Mouse (Mus musculus): ENCODE measurements around the gene Ndufaf3. TPM values are rescaled to one million over a fixed set of nuclear protein-coding genes. Genes with fewer than 3 reads are reported as not detected.
"Not testable (repeated sequence)": the region's sequence is repeated elsewhere in the genome, so short reads cannot be mapped to it uniquely, and the experiment has no call there.

Ndufaf3 gene
- 19.5 and 25.5 TPM in 2 replicates for polyA plus RNA-seq (2011; ENCODE audit: insufficient read length, low read depth, missing spikeins)

DNA sequence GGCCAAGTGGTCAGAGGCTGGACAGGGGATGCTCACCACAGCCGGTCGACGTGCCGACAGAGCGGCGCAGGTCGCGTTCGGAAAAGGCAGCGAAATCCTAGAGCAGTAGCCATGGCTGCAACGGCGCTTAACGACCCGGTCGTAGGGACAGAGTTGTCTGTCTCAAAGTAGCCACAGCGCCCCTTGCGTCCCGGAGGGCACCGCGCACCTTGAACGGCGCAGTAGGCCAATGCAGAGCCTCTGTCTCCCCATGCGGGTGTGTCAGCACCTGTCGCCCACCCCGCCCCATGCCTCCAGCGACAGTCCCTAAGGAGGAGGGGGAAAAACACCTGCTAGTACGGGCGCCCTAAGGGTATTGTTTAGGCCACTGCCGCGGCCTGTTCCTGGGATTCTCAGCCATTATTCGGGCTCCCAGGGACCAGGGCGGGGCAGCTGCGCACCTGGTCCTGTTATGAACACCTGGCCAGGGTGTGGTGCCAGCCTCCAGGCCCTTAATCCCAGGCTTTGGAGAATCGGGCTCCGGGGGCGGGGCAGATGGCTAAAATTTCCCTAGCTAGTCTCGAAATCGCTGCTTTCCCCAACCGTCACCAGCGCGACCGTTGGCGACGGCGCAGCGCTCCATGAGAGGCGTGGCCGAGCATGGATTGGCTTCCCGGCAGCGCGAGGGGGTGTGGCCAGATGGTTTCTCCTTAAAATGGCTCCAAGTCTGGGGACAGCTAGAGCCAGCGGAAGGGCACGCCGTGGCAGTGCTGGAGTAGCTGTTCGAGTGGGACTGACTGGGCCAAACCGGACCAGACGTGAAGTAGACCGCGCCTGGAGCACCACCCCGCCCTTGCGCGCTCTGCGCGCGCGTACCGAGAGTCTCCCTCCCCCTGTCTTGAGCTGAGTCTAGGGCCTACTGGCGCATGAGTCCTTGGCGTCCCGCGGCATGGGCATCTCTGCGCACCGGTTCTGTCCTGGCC is at the start of gene Ndufaf3:
TSS of gene Ndufaf3 (minus strand) at position 620 of the 962 bp plus-strand sequence.
- H3K4me3 ChIP-seq (ENCODE audit: insufficient read depth, low read length) = peak within 1 kb of the TSS; percentile 64
- TF ChIP-seq CTCF (IDR thresholded peaks at IDR 0.05; ENCODE audit: borderline replicate concordance, insufficient read depth, low read length) (peak; percentile 95), POLR2A (IDR thresholded peaks at IDR 0.05; ENCODE audit: low read depth, low read length) (peak; percentile 100)
- H3K27ac ChIP-seq (ENCODE audit: insufficient read depth, low read length) = peak within 1 kb of the TSS; percentile 69
- H3K4me1 ChIP-seq (ENCODE audit: control insufficient read depth, insufficient read depth, low read length) = peaks cover 4% of the 10 kb centered on the region; the same call in 1 of the 2 replicates

DNA sequence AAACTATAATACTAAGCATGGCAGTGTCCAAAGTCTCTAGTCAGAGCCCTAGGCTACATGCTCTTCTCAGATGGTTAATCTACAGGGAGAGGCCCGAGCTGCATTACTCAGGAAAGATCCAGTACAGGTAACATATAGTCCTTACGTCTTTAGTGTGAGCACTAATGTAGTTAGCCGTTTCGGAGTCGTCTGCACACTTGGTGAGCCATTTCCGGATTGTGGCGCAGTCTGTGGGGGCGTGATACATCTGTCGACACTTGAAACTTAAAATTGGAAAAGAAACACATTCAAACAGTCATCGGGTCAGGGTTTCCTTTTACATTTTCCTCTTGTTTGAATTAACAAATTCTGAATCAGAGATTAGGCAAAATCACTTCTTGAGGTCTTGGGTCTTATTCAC is 44.3 kb upstream of the Ndufaf3 start:
- TF ChIP-seq CTCF (IDR thresholded peaks at IDR 0.05; ENCODE audit: borderline replicate concordance, insufficient read depth, low read length) (no peak), POLR2A (IDR thresholded peaks at IDR 0.05; ENCODE audit: low read depth, low read length) (no peak)
- Histone ChIP-seq H3K4me1 (ENCODE audit: control insufficient read depth, insufficient read depth, low read length) (no peaks in the 10 kb centered on the region), H3K27ac (ENCODE audit: insufficient read depth, low read length) (no peak overlapping the region), H3K4me3 (ENCODE audit: insufficient read depth, low read length) (no peak overlapping the region)

DNA sequence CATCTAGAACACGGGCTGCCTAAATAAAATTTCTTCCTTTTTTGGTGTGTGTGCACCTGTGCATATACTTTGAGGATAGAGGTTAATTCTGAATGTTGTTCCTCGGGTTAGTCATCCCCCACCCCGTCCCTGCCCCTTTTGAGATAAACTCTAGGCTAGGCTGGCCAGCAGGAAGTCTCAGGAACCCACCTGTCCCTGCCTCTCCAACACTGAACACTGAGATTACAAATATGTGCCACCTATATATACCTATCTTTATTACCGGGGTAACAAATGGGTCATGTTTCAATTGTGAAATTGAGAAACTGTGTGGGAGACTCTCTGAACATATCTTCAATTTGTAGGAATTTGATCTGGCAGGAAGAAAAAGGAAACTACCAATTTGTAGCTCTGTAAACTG is 41.7 kb upstream of the Ndufaf3 start:
- no peak overlapping the region for H3K4me3 ChIP-seq (ENCODE audit: insufficient read depth, low read length)
- no peak for TF ChIP-seq CTCF (IDR thresholded peaks at IDR 0.05; ENCODE audit: borderline replicate concordance, insufficient read depth, low read length)
- TF ChIP-seq POLR2A (IDR thresholded peaks at IDR 0.05; ENCODE audit: low read depth, low read length) = no peak

DNA sequence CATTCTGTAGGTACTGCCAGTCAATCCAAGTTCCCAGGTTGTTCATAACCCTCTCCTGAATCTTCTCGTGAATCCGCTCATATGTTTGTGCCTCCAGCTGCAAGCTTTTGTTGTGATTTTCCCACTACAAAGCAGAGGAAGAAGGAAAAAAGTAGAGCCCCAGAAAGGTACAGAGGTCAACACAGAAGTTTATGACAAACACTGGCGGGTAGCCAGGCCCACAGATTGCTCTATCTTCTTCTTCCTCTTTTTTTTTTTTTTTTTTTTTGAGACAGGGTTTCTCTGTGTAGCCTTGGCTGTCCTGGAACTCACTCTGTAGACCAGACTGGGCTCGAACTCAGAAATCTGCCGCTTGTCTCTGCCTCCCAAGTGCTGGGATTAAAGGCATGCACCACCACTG is 40.7 kb upstream of the Ndufaf3 start:
- H3K4me3 ChIP-seq (ENCODE audit: insufficient read depth, low read length); H3K4me1 ChIP-seq (ENCODE audit: control insufficient read depth, insufficient read depth, low read length); H3K27ac ChIP-seq (ENCODE audit: insufficient read depth, low read length): not testable (repeated sequence)

More for the DNA sequence above, 41.7 kb upstream of the Ndufaf3 start:
- Histone ChIP-seq H3K27ac (ENCODE audit: insufficient read depth, low read length) (no peak overlapping the region), H3K4me1 (ENCODE audit: control insufficient read depth, insufficient read depth, low read length) (no peaks in the 10 kb centered on the region)

DNA sequence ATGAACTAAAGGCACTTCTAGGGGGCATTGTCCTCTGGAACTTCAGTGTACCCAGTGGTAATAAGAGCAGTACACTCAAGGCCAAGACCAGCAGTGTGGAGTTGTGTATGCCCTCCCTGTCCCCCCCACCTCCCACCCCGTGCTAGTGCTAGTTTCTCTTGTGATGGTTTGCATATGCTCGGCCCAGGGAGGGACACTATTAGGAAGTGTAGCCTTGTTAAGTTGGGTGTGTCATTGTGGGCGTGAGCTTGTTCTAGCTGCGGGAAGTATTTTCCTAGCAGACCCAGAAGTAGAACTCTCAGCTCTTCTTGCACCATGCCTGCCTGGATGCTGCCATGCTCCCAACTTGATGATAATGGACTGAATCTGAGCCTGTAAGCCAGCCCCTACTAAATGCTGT is 34.8 kb upstream of the Ndufaf3 start:
- Histone ChIP-seq H3K27ac (ENCODE audit: insufficient read depth, low read length) (no peak overlapping the region), H3K4me3 (ENCODE audit: insufficient read depth, low read length) (no peak overlapping the region), H3K4me1 (ENCODE audit: control insufficient read depth, insufficient read depth, low read length) (no peaks in the 10 kb centered on the region)
- TF ChIP-seq CTCF (IDR thresholded peaks at IDR 0.05; ENCODE audit: borderline replicate concordance, insufficient read depth, low read length) = no peak
- TF ChIP-seq POLR2A (IDR thresholded peaks at IDR 0.05; ENCODE audit: low read depth, low read length) = no peak

DNA sequence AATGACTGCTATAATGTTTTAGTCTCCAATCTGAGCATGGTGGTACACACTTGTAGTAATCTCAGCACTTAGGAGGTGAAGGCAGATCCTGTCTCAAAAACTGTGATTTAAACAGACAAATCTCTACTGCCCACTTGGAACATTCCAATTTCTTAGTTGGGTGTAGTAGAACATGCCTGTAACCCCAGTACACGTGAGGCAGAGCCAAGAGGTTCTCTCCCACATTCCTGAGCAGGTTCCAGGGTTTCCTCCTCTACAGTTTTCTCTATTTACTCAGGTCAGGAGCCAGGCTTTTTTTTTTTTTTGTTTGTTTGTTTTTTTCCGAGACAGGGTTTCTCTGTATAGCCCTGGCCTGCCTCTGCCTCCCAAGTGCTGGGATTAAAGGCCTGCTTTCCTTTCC is 32.8 kb upstream of the Ndufaf3 start:
- Histone ChIP-seq H3K4me3 (ENCODE audit: insufficient read depth, low read length) (no peak overlapping the region), H3K4me1 (ENCODE audit: control insufficient read depth, insufficient read depth, low read length) (no peaks in the 10 kb centered on the region), H3K27ac (ENCODE audit: insufficient read depth, low read length) (no peak overlapping the region)
- TF ChIP-seq CTCF (IDR thresholded peaks at IDR 0.05; ENCODE audit: borderline replicate concordance, insufficient read depth, low read length) (no peak), POLR2A (IDR thresholded peaks at IDR 0.05; ENCODE audit: low read depth, low read length) (no peak)

DNA sequence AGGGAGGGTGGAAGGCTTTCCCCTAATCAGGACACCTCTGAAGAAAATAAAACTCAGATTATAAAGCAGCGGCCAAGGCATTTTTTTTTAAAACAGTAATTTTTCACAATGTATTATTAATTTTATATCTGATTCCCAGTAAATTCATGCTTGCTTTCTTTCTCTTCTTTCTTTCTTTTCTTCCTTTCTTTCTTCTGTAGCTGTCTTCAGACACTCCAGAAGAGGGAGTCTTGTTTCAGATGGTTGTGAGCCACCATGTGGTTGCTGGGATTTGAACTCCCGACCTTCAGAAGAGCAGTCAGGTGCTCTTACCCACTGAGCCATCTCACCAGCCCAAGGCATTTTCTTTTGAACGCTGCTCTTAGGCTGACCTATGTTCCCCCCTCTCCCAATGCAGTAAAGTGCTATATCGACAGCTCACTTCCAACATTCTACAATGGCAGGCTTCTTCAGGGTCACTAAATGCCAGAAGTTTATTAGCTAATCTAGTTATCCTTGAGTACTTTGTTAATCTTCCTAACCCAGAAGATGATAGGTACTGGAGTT is 31.9 kb upstream of the Ndufaf3 start:
- no peaks in the 10 kb centered on the region for H3K4me1 ChIP-seq (ENCODE audit: control insufficient read depth, insufficient read depth, low read length)
- TF ChIP-seq POLR2A (IDR thresholded peaks at IDR 0.05; ENCODE audit: low read depth, low read length) = no peak
- no peak for TF ChIP-seq CTCF (IDR thresholded peaks at IDR 0.05; ENCODE audit: borderline replicate concordance, insufficient read depth, low read length)

DNA sequence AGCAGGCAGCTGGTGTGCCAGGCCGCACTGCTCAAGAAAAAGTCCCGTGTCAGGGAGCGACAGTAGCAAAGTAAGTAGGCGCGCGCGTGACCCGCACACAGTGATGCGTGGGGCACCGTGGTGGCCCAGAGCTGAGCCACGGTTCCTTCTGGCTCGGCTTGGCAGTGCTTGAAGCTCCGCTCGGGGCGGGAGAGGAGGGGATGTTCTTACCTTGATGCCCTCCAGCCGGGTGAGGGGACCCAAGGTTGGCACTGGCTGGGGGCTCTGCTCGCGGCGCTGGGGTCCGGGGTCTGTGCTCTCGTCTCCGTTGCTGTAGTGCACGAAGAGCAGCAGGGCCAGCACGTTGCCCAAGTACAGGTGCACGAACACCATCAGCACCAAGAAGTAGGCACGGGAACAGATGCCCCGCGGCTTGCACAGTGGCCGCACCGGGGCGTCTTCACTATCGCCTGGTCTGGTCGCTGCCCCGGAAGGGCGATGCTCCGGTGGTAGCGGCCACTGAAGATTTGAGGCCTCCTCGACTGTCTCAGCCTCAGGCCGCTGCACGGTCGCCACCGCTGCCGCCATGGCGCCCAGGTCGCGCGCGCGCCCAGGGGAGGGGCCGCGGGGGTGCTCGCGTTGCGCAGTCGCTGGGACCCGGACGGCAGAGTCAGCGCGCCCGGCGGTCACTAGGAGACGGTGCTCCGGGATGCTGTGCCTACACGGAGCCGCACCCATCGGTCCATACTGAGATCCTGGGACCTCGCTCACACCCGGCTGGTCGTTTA is 29.9 kb upstream of the Ndufaf3 start, which contains the start of gene P4htm:
TSS of gene P4htm (minus strand) at position 670 of the 767 bp plus-strand sequence.
- no peak for TF ChIP-seq CTCF (IDR thresholded peaks at IDR 0.05; ENCODE audit: borderline replicate concordance, insufficient read depth, low read length)
- TF ChIP-seq POLR2A (IDR thresholded peaks at IDR 0.05; ENCODE audit: low read depth, low read length) = peak; percentile 65
- Histone ChIP-seq H3K4me1 (ENCODE audit: control insufficient read depth, insufficient read depth, low read length) (no peaks in the 10 kb centered on the region), H3K27ac (ENCODE audit: insufficient read depth, low read length) (no peak within 1 kb of the TSS), H3K4me3 (ENCODE audit: insufficient read depth, low read length) (peak within 1 kb of the TSS; percentile 40)

More for the DNA sequence above, 31.9 kb upstream of the Ndufaf3 start:
- Histone ChIP-seq H3K4me3 (ENCODE audit: insufficient read depth, low read length) (no peak overlapping the region), H3K27ac (ENCODE audit: insufficient read depth, low read length) (no peak overlapping the region)

DNA sequence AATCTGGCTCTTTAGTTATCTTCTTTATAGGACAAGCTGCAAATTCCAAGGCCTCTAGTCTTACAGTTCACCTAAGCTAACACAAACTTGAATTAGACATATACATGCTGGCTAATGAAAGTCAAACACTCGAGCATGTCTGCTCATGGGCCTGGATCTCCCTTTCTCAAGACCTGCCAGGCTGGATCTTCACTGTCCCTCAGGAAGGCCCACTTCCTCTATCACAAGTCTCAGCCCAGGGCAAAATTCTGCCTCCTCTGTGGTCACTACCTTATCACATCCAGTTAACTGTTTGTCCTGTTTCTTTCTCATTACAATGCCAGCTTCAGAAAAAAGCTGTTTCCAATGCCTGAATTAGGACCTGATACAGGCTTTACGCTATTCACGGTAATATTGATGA is 27.1 kb upstream of the Ndufaf3 start:
- no peak overlapping the region for H3K4me3 ChIP-seq (ENCODE audit: insufficient read depth, low read length)
- no peak for TF ChIP-seq CTCF (IDR thresholded peaks at IDR 0.05; ENCODE audit: borderline replicate concordance, insufficient read depth, low read length)
- TF ChIP-seq POLR2A (IDR thresholded peaks at IDR 0.05; ENCODE audit: low read depth, low read length) = no peak
- no peaks in the 10 kb centered on the region for H3K4me1 ChIP-seq (ENCODE audit: control insufficient read depth, insufficient read depth, low read length)
- no peak overlapping the region for H3K27ac ChIP-seq (ENCODE audit: insufficient read depth, low read length)

Data from embryonic fibroblast, embryonic 13.5 days (primary cell).